Mouse (Mus musculus) cerebellum, adult (tissue): Measurements from ENCODE around the gene Cygb.

ENCODE experiments used
- ATAC-seq: cut with Nextera tagmentation; 2 replicates; pipeline ENCODE4 v1.9.2; 2017; ENCODE audit warnings: mild to moderate bottlenecking, moderate library complexity, mixed read lengths; ENCODE audit not compliant: insufficient number of reproducible peaks, low FRiP score, low TSS enrichment

Cygb gene

GRCm38 (mm10) chr11:116657311-116658223 is 3.5 kb upstream of the Cygb start:
- peak; percentile 83 for ATAC-seq

- no peak for ATAC-seq
Observed at GRCm38 (mm10) chr11:116656348-116657191, 2.5 kb upstream of the Cygb start.

- ATAC-seq: peak; percentile 11; the same call in 1 of the 2 replicates
Observed at GRCm38 (mm10) chr11:116653709-116654221, 348 bp downstream of the Cygb start.

- ATAC-seq: no peak
Observed at GRCm38 (mm10) chr11:116653234-116653633, 879 bp downstream of the Cygb start, which contains the start of gene Prcd. Prcd (plus strand) TSS chr11:116653534.

- no peak for ATAC-seq
Observed at GRCm38 (mm10) chr11:116652330-116653098, 1.6 kb downstream of the Cygb start.

- no peak for ATAC-seq
Observed at GRCm38 (mm10) chr11:116651339-116651738, 2.8 kb downstream of the Cygb start.

DNA sequence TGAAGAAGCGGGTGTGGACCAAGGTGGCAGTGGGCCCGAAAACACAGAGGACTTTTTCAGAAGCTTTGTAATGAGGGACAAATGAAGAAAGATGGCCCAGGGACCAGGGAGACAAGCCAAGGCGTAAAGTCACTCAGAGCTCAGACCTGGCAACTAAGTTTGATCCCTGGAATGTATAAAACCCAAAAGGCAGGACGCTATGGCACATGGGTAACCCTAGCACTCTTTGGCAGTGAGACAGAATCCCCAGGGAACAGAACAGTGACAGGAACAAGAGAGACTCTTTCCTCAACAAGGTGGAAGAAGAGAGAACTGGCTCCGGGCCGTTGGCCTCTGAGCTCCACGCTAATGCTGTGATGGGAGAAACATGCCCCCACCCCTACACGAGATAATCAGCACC is 3.3 kb downstream of the Cygb start:
- ATAC-seq: no peak

DNA sequence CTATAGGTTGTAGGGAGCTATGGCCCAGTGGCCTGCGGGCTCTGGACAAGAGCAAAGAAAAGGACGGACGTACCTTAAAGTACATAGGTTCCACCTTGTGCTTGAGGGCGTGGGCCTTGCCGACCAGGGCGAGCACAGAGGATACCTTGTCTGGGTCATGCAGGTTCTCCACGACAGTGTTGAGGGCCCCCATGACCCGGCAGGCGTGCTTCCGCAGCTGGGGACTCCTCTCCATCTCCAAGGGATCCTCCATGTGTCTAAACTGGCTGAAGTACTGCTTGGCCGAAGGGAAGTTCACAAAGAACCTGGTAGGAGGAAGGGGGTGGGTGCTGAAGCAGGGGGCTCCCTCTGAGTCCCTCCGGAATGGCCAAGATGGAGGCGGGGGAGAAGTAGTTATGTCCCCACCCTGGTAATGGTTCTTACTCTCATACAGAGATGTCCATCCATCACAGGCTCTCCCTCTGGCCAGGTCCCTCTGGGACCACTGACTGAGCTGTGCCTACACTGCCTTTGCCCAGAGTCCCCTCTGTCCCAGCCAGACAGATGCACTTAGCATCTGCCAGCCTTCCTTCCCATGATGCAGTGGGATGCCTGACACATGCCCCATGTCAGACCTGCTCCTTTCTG is 4.3 kb downstream of the Cygb start:
- no peak for ATAC-seq

- ATAC-seq: no peak
Observed at GRCm38 (mm10) chr11:116648976-116649375, 5.1 kb downstream of the Cygb start.

DNA sequence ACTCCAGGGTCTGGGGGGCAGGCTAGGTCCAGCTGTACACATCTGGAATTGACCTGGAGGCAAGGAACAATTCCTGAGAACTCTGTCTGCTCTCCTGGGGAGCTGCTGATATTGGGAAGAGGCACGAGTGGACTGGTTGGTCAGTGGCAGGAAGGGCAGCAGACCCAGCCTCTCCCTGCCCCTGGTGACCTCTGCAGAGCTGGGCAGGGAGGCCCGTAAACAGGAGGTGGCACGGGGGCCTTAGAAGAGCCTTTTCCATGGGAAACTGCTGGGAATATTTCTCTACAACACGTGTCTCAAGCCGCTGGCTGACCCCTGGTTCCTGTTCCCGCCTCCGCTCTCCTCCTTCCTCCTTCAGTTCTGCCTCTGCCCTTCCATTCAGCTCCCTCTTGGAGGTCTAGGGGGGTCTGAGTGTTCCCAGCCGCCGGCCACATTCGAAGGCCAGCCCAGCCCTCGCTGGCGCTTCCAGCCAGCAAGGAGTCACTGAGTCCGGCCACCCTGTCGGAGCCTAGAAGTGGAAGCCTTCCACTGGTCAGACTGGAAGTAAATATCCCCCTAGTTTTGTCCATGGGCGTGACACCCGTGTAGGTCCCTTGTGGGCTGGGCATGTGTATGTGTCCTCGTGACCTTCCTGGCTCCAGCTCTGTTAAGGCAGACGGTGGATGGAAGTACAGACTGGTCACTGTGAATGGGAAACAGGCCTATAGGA is 5.7 kb downstream of the Cygb start:
- ATAC-seq: no peak

DNA sequence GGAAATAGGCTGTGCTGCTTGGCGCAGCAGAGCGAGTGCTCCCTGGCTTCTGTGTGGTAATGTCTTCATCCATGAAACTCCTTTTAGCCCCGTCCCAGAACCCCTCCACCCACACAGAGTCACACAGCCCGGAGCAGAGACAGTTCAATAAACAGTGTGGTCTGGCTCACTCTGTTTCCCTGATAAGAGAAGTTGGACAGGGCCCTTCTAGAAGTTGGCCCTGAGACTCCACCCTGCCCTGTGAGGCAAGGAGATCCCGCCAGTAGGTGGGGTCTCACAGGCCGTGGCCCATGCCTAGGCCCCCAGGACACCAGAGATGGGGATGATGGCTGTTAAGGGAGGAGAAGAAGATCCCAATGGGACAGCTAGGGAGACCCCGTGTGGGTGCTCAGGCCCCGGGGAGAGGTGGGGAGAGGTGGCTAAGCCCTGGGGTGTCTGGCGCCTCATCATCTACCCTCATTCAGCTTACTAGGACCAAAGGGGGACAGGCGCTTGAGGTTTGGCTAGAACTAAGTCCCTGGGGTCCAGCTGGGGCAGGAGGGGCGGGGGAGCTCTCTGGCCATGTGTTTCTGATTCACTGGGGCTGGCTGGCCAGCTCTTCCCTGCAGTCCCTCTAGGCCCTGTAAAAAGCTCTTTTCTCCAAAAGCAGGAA is 6.6 kb downstream of the Cygb start:
- no peak for ATAC-seq

GRCm38 (mm10) chr11:116646771-116647170 is 7.3 kb downstream of the Cygb start:
- no peak for ATAC-seq

GRCm38 (mm10) chr11:116646136-116646535 is 8.0 kb downstream of the Cygb start:
- no peak for ATAC-seq

GRCm38 (mm10) chr11:116645446-116646110 is 8.5 kb downstream of the Cygb start:
- no peak for ATAC-seq

GRCm38 (mm10) chr11:116644225-116645112 is 9.6 kb downstream of the Cygb start:
- no peak for ATAC-seq

- ATAC-seq: peak; percentile 46; the same call in 1 of the 2 replicates
Observed at GRCm38 (mm10) chr11:116643579-116644224, 10.4 kb downstream of the Cygb start.
